Mouse (Mus musculus): Measurements from ENCODE around the gene Cryzl1.

Cryzl1 gene

GRCm38 (mm10) chr16:91728123-91729065 lies at the start of gene Cryzl1:
Gene Cryzl1, minus strand, starts transcription at chr16:91728975.
- peak; percentile 92 to 95 for DNase-seq (ENCODE audit: low read depth in 1 of 2, low spot score in 2 of 2)

GRCm38 (mm10) chr16:91772586-91772985 lies 43.8 kb upstream of the Cryzl1 start:
- DNase-seq (ENCODE audit: low read depth in 1 of 2, low spot score in 2 of 2): no peak

- DNase-seq (ENCODE audit: low read depth in 1 of 2, low spot score in 2 of 2): no peak
These were observed 42.6 kb upstream of the Cryzl1 start for GRCm38 (mm10) chr16:91771334-91771733.

GRCm38 (mm10) chr16:91770662-91771061 lies 41.9 kb upstream of the Cryzl1 start:
- no peak for DNase-seq (ENCODE audit: low read depth in 1 of 2, low spot score in 2 of 2)

GRCm38 (mm10) chr16:91769911-91770310 lies 41.1 kb upstream of the Cryzl1 start:
- DNase-seq (ENCODE audit: low read depth in 1 of 2, low spot score in 2 of 2): no peak

GRCm38 (mm10) chr16:91768586-91768985 lies 39.8 kb upstream of the Cryzl1 start:
- no peak for DNase-seq (ENCODE audit: low read depth in 1 of 2, low spot score in 2 of 2)

- DNase-seq (ENCODE audit: low read depth in 1 of 2, low spot score in 2 of 2): no peak
These were observed 38.5 kb upstream of the Cryzl1 start for GRCm38 (mm10) chr16:91767165-91767701.

- DNase-seq (ENCODE audit: low read depth in 1 of 2, low spot score in 2 of 2): no peak
These were observed 37.0 kb upstream of the Cryzl1 start for GRCm38 (mm10) chr16:91765816-91766210.

GRCm38 (mm10) chr16:91765121-91765815 lies 36.5 kb upstream of the Cryzl1 start:
- no peak for DNase-seq (ENCODE audit: low read depth in 1 of 2, low spot score in 2 of 2)

GRCm38 (mm10) chr16:91764414-91764813 lies 35.6 kb upstream of the Cryzl1 start:
- DNase-seq (ENCODE audit: low read depth in 1 of 2, low spot score in 2 of 2): no peak

GRCm38 (mm10) chr16:91763975-91764374 lies 35.2 kb upstream of the Cryzl1 start:
- DNase-seq (ENCODE audit: low read depth in 1 of 2, low spot score in 2 of 2): no peak

- DNase-seq (ENCODE audit: low read depth in 1 of 2, low spot score in 2 of 2): no peak
These were observed 33.7 kb upstream of the Cryzl1 start for GRCm38 (mm10) chr16:91762476-91762875.

- DNase-seq (ENCODE audit: low read depth in 1 of 2, low spot score in 2 of 2): no peak
These were observed 33.0 kb upstream of the Cryzl1 start for GRCm38 (mm10) chr16:91761761-91762160.

- DNase-seq (ENCODE audit: low read depth in 1 of 2, low spot score in 2 of 2): no peak
These were observed 32.4 kb upstream of the Cryzl1 start for GRCm38 (mm10) chr16:91761202-91761601.

- DNase-seq (ENCODE audit: low read depth in 1 of 2, low spot score in 2 of 2): no peak
These were observed 26.2 kb upstream of the Cryzl1 start for GRCm38 (mm10) chr16:91754957-91755356.

GRCm38 (mm10) chr16:91753611-91754010 lies 24.8 kb upstream of the Cryzl1 start:
- DNase-seq (ENCODE audit: low read depth in 1 of 2, low spot score in 2 of 2): no peak

GRCm38 (mm10) chr16:91751644-91752385 lies 23.0 kb upstream of the Cryzl1 start:
- no peak for DNase-seq (ENCODE audit: low read depth in 1 of 2, low spot score in 2 of 2)

- DNase-seq (ENCODE audit: low read depth in 1 of 2, low spot score in 2 of 2): no peak
These were observed 18.8 kb upstream of the Cryzl1 start for GRCm38 (mm10) chr16:91747567-91747966.

GRCm38 (mm10) chr16:91746101-91746950 lies 17.6 kb upstream of the Cryzl1 start:
- DNase-seq (ENCODE audit: low read depth in 1 of 2, low spot score in 2 of 2): no peak

- no peak for DNase-seq (ENCODE audit: low read depth in 1 of 2, low spot score in 2 of 2)
These were observed 14.3 kb upstream of the Cryzl1 start for GRCm38 (mm10) chr16:91743055-91743454.

Data from monocyte, adult 2 months (primary cell).